Mouse (Mus musculus) megakaryocyte, embryonic 14.5 days (primary cell): Measurements from ENCODE around the gene Vmn2r34. TPM values are rescaled to one million over a fixed set of nuclear protein-coding genes. Genes with fewer than 3 reads are reported as not detected.
"Not testable (repeated sequence)": the region's sequence is repeated elsewhere in the genome, so short reads cannot be mapped to it uniquely, and the experiment has no call there.

ENCODE experiments used
- H3K27me3 ChIP-seq: replicated peaks from 2 replicates; pipeline ENCODE3; 2012; ENCODE audit warnings: inconsistent platforms
- H3K36me3 ChIP-seq: replicated peaks from 2 replicates; pipeline ENCODE3; 2012; ENCODE audit warnings: low read length, inconsistent platforms, mixed read lengths
- H3K4me1 ChIP-seq: 2 replicates; pipeline ENCODE4 v1.6.1; 2012; ENCODE audit warnings: inconsistent platforms
- H3K4me3 ChIP-seq: replicated peaks from 2 replicates; pipeline ENCODE3; 2012; ENCODE audit warnings: moderate library complexity, mild to moderate bottlenecking, inconsistent platforms
- H3K9me3 ChIP-seq: 2 replicates; pipeline ENCODE4 v1.6.1; 2012; ENCODE audit warnings: inconsistent platforms
- polyA plus RNA-seq: library from polyadenylated mRNA; stranded (reverse); fragments of >175 nt; gene quantifications from 2 replicates; pipeline ENCODE4 v1.2.3, GENCODE M21; 2012; ENCODE audit warnings: low replicate concordance; ENCODE audit not compliant: insufficient read depth

Vmn2r34 gene
- not detected in 2 replicates for polyA plus RNA-seq

- not testable (repeated sequence) for H3K4me1 ChIP-seq, H3K9me3 ChIP-seq, H3K36me3 ChIP-seq, H3K4me3 ChIP-seq, H3K27me3 ChIP-seq
These were observed at the start of gene Vmn2r34 for GRCm38 (mm10) chr7:7689413-7689812. Gene Vmn2r34, minus strand, starts transcription at chr7:7689513.

- not testable (repeated sequence) for H3K36me3 ChIP-seq, H3K27me3 ChIP-seq, H3K9me3 ChIP-seq, H3K4me3 ChIP-seq, H3K4me1 ChIP-seq
These were observed 15.3 kb downstream of the Vmn2r34 start for GRCm38 (mm10) chr7:7674032-7674431.

Other genes with a start within 250 kb of the Vmn2r34 start
- not detected in 2 replicates for gene Vmn2r32, start 209.5 kb downstream of the Vmn2r34 start, polyA plus RNA-seq
- not detected in 2 replicates for gene Vmn2r33, start 122.7 kb downstream of the Vmn2r34 start, polyA plus RNA-seq
- not detected in 2 replicates for gene Vmn2r35, start 130.4 kb upstream of the Vmn2r34 start, polyA plus RNA-seq
- gene Vmn2r36, start 213.0 kb upstream of the Vmn2r34 start, polyA plus RNA-seq = not detected in 2 replicates